Mouse (Mus musculus): ENCODE measurements around the gene Zfp39.

DNA sequence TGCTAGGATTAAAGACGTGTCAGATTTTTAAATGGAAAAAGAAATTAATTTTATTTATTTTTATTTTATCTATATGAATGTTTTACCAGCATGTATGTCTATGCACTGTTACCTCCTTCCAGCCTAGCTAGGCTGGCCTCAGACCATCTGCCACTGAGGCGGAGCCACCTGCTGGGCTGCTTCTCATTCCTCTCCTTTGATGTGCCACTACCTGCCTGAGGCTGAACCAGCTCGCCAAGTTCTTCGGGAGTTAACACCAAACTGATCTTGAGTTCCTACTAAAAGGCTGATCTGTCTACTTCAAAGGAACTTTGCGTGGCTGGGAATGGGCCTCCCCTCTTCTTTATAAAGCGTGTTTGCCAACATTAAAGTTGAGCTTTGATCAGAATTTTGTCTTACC is 9.6 kb downstream of the Zfp39 start:
- no peak for TF ChIP-seq CTCF (IDR thresholded peaks at IDR 0.05; ENCODE audit: borderline replicate concordance, insufficient read depth, low read length)
- TF ChIP-seq POLR2A (IDR thresholded peaks at IDR 0.05; ENCODE audit: low read depth, low read length) = no peak

Measured in embryonic fibroblast, embryonic 13.5 days (primary cell).